Mouse (Mus musculus) liver, adult (tissue): ENCODE measurements around the gene Timeless.

Experiments used
- GATA4 ChIP-seq: IDR thresholded peaks from 2 replicates; pipeline ENCODE4 v1.6.1; 2014; ENCODE audit warnings: mild to moderate bottlenecking, low read length; ENCODE audit not compliant: insufficient replicate concordance

The Timeless gene

GRCm38 (mm10) chr10:128236321-128236720, 4.5 kb downstream of the Timeless start:
- no peak for TF ChIP-seq GATA4

GRCm38 (mm10) chr10:128237807-128238480, 6.1 kb downstream of the Timeless start:
- TF ChIP-seq GATA4, result no peak

- TF ChIP-seq GATA4, result no peak
Measured at GRCm38 (mm10) chr10:128239140-128239539, 7.3 kb downstream of the Timeless start.

GRCm38 (mm10) chr10:128240131-128240530, 8.3 kb downstream of the Timeless start:
- TF ChIP-seq GATA4, result no peak

GRCm38 (mm10) chr10:128243252-128243651, 11.4 kb downstream of the Timeless start:
- no peak for TF ChIP-seq GATA4

- no peak for TF ChIP-seq GATA4
Measured at GRCm38 (mm10) chr10:128244121-128244520, 12.3 kb downstream of the Timeless start.

- TF ChIP-seq GATA4, result peak; percentile 68; the same call in 1 of the 2 replicates
Measured at GRCm38 (mm10) chr10:128247020-128247732, 15.3 kb downstream of the Timeless start.

GRCm38 (mm10) chr10:128250565-128250964, 18.7 kb downstream of the Timeless start:
- TF ChIP-seq GATA4, result no peak

- no peak; the same call in 1 of the 2 replicates for TF ChIP-seq GATA4
Measured at GRCm38 (mm10) chr10:128253677-128254255, 21.9 kb downstream of the Timeless start, which contains the start of gene Apon. TSS of gene Apon (plus strand) at chr10:128254096.

- no peak for TF ChIP-seq GATA4
Measured at GRCm38 (mm10) chr10:128255925-128256324, 24.1 kb downstream of the Timeless start.

GRCm38 (mm10) chr10:128256328-128256727, 24.5 kb downstream of the Timeless start:
- TF ChIP-seq GATA4, result no peak

GRCm38 (mm10) chr10:128258953-128259352, 27.1 kb downstream of the Timeless start:
- no peak for TF ChIP-seq GATA4

GRCm38 (mm10) chr10:128259946-128260345, 28.1 kb downstream of the Timeless start:
- no peak for TF ChIP-seq GATA4

GRCm38 (mm10) chr10:128262300-128262699, 30.4 kb downstream of the Timeless start:
- TF ChIP-seq GATA4, result no peak

GRCm38 (mm10) chr10:128263393-128264310, 31.8 kb downstream of the Timeless start:
- TF ChIP-seq GATA4, result no peak

GRCm38 (mm10) chr10:128268371-128268770, 36.5 kb downstream of the Timeless start, which contains the start of gene Apof:
TSS of gene Apof (plus strand) at chr10:128268671.
- peak; percentile 77; the same call in 1 of the 2 replicates for TF ChIP-seq GATA4
